Comparison of ENCODE assay signal across 7 mouse cellular contexts in the genomic region with DNA sequence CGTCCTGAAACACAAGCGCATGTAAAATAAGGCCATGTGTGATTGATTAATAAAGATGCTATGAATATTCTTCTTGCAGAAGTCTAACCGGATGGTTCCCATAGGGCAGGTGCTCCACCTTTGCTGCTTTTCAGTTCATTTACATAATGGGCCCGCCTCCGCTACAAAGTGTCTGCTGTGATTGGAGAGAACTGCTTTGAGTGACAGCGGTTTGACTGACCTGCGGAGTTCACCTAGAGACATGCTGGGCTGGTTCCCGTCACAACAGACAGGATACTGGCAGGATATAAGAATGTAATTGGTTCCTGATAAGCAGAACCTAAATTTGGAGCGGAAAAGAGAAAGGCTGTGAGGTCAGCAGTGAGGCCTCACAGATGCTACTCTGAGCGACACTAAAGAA. TPM values are rescaled to one million over a fixed set of nuclear protein-coding genes. Genes with fewer than 3 reads are reported as not detected.
DNase-seq lines count a peak whose midpoint lies in the region; ATAC-seq and TF ChIP-seq lines count a peak whose summit lies in the region.

No protein-coding gene starts in this region.

- H3K27ac ChIP-seq in ES-Bruce4 (ENCODE audit: insufficient read depth, low read length), result no peak overlapping the region
- peak overlapping the region; percentile 73 for H3K27ac ChIP-seq in heart, adult 2 months
- H3K27ac ChIP-seq in liver, embryonic 14.5 days, result no peak overlapping the region

- WGBS in heart, adult 2 months, result 24% methylated on average over 10 of the region's 10 CpGs
- 49% methylated on average over 10 of the region's 10 CpGs for WGBS in liver, embryonic 14.5 days (ENCODE audit: insufficient replicate concordance)

- TF ChIP-seq EP300 in ES-Bruce4 (IDR thresholded peaks at IDR 0.05; ENCODE audit: insufficient read depth, low read depth, low read length), result no peak
- TF ChIP-seq EP300 in heart, adult 2 months (IDR thresholded peaks at IDR 0.05; ENCODE audit: insufficient read depth, low read depth, low read length), result 0 out of 2 replicates have a peak, but pooled peaks have one; percentile 43
- TF ChIP-seq EP300 in liver, embryonic 14.5 days (IDR thresholded peaks at IDR 0.05; ENCODE audit: low read depth), result no peak

- no peaks in the 10 kb centered on the region for H3K79me2 ChIP-seq in heart, adult 2 months (replicated peaks; ENCODE audit: control insufficient read depth, insufficient read depth, low read length)

- DNase-seq in WW6 (ENCODE audit: low read depth, low spot score), result peak; percentile 40
- peak; percentile 25 to 63 for DNase-seq in heart, adult 2 months
- no peak for DNase-seq in liver, embryonic 14.5 days (ENCODE audit: low read depth in 3 of 3, low spot score in 3 of 3)
- DNase-seq in right cerebral cortex, postnatal 10 days (ENCODE audit: low spot score in 2 of 2), result no peak
- DNase-seq in adrenal gland, postnatal 10 days, result no peak
- no peak for DNase-seq in kidney, adult 8-10 months

- intact Hi-C loops in heart, adult 2 months (cut with DNase I), result no loop called here

- no peaks in the 10 kb centered on the region for H3K27me3 ChIP-seq in ES-Bruce4 (ENCODE audit: control insufficient read depth, insufficient read depth, low read length, poor library complexity, severe bottlenecking)
- no peaks in the 10 kb centered on the region for H3K27me3 ChIP-seq in heart, adult 2 months (ENCODE audit: control insufficient read depth, insufficient read depth, low read length)
- no peaks in the 10 kb centered on the region for H3K27me3 ChIP-seq in liver, embryonic 14.5 days (ENCODE audit: control insufficient read depth, insufficient read depth, low read length)

- ATAC-seq in liver, embryonic 14.5 days (ENCODE audit: insufficient read depth), result no peak

- no peak for TF ChIP-seq POLR2A in ES-Bruce4 (IDR thresholded peaks at IDR 0.05; ENCODE audit: insufficient read depth, low read length)
- no peak for TF ChIP-seq POLR2A in heart, adult 2 months (IDR thresholded peaks at IDR 0.05; ENCODE audit: insufficient read depth, low read depth, low read length)

- peak overlapping the region; percentile 33 for H3K4me2 ChIP-seq in liver, embryonic 14.5 days (ENCODE audit: low read depth)

- H3K9me3 ChIP-seq in ES-Bruce4 (replicated peaks; ENCODE audit: control insufficient read depth, insufficient read depth, low read length, poor library complexity, severe bottlenecking), result no peaks in the 10 kb centered on the region
- no peaks in the 10 kb centered on the region for H3K9me3 ChIP-seq in liver, embryonic 14.5 days (ENCODE audit: control insufficient read depth, low read length)

- no peak overlapping the region for H3K9ac ChIP-seq in ES-Bruce4 (ENCODE audit: low read depth, poor library complexity, severe bottlenecking)
- H3K9ac ChIP-seq in heart, adult 2 months (ENCODE audit: low read depth, low read length), result no peak overlapping the region
- no peak overlapping the region for H3K9ac ChIP-seq in liver, embryonic 14.5 days (replicated peaks)

- no peaks in the 10 kb centered on the region for H3K4me1 ChIP-seq in ES-Bruce4 (ENCODE audit: control insufficient read depth, insufficient read depth, low read length)
- peaks cover 2% of the 10 kb centered on the region; the same call in 1 of the 2 replicates for H3K4me1 ChIP-seq in heart, adult 2 months (ENCODE audit: control insufficient read depth, insufficient read depth, low read length)
- H3K4me1 ChIP-seq in liver, embryonic 14.5 days (replicated peaks; ENCODE audit: control insufficient read depth in 2 of 2, insufficient read depth in 2 of 2, low read length in 1 of 2), result peaks cover 8 to 15% of the 10 kb centered on the region in 2 experiments

- H3K4me3 ChIP-seq in ES-Bruce4 (ENCODE audit: low read depth, low read length), result peak overlapping the region; percentile 81
- H3K4me3 ChIP-seq in heart, adult 2 months, result peak overlapping the region; percentile 33; the same call in 1 of the 2 replicates
- H3K4me3 ChIP-seq in liver, embryonic 14.5 days (ENCODE audit: insufficient read depth in 1 of 2, low read depth in 2 of 2, low read length in 2 of 2), result peak overlapping the region in 1 of 2 experiments; percentile 10; a peak in 1 of 4 replicates

- H3K36me3 ChIP-seq in ES-Bruce4 (ENCODE audit: control insufficient read depth, insufficient read depth, low read length, poor library complexity, severe bottlenecking), result no peaks in the 10 kb centered on the region
- H3K36me3 ChIP-seq in heart, adult 2 months (ENCODE audit: control insufficient read depth, insufficient read depth, low read length), result no peaks in the 10 kb centered on the region
- H3K36me3 ChIP-seq in liver, embryonic 14.5 days (replicated peaks; ENCODE audit: control insufficient read depth, insufficient read depth, low read depth), result no peaks in the 10 kb centered on the region

- no peak for TF ChIP-seq CTCF in ES-Bruce4 (IDR thresholded peaks at IDR 0.05; ENCODE audit: low read depth, low read length)
- no peak for TF ChIP-seq CTCF in heart, adult 2 months (IDR thresholded peaks at IDR 0.05)
- TF ChIP-seq CTCF in liver, embryonic 14.5 days (IDR thresholded peaks at IDR 0.05; ENCODE audit: low read depth), result no peak

RNA-seq across cellular contexts. Expression of a gene that starts 13.4 kb away (rescaled TPM):
- polyA plus RNA-seq in ES-Bruce4 (2011; ENCODE audit: insufficient read depth, insufficient read length, low read depth, missing spikeins), result 6.9 and 7.6 TPM in 2 replicates
- 100 to 1,000 TPM; 139 to 158 TPM for total RNA-seq in heart, adult 2 months (2021)
- 171 and 198 TPM in 2 replicates for polyA plus RNA-seq in heart, adult 2 months (2012; rRNA removed)
- 116 and 155 TPM in 2 replicates for polyA plus RNA-seq in liver, embryonic 14.5 days (2012; rRNA removed)
- 295 and 311 TPM in 2 replicates for polyA plus RNA-seq in liver, embryonic 14.5 days (2014; fragmentation: Nextera tagmentation; extraction: Ambion mirVana)
- total RNA-seq in adrenal gland, postnatal 10 days (2021), result 100 to 1,000 TPM; 118 to 230 TPM

Comparison
In these comparisons a context has a peak if more than half of its experiments do, and no peak if none do; other contexts are left out.
1. DNase-seq: peak in WW6 (single experiment) and heart, adult 2 months (2 of 2); none in liver, embryonic 14.5 days (0 of 3), right cerebral cortex, postnatal 10 days (0 of 2), adrenal gland, postnatal 10 days (single experiment) and kidney, adult 8-10 months (0 of 2).
2. RNA of a gene that starts 13.4 kb away (polyA plus RNA-seq): 116 to 311 TPM in liver, embryonic 14.5 days and 171 to 198 TPM in heart, adult 2 months; 6.9 to 7.6 TPM in ES-Bruce4; every median in the first group is over 10 times any median in the second.